Mouse (Mus musculus) neural tube, embryonic 12.5 days (tissue): ENCODE results near the gene Apoc1. TPM values are rescaled to one million over a fixed set of nuclear protein-coding genes. Genes with fewer than 3 reads are reported as not detected.

Experiments used
- ATAC-seq: fragments of 200-750 bp; cut with Nextera tagmentation; 2 replicates; pipeline ENCODE4 v1.8.0; 2017; ENCODE audit warnings: low read depth, mild to moderate bottlenecking, moderate TSS enrichment, moderate library complexity; ENCODE audit not compliant: low FRiP score
- H3K27ac ChIP-seq: fragments of 300-500 bp; sonication (generic); 2 replicates; pipeline ENCODE4 v1.5.1; 2016
- H3K27me3 ChIP-seq: fragments of 300-500 bp; sonication (generic); replicated peaks from 2 replicates; pipeline ENCODE4 v1.6.1; 2016; ENCODE audit warnings: mild to moderate bottlenecking
- H3K36me3 ChIP-seq: fragments of 300-500 bp; sonication (generic); 2 replicates; pipeline ENCODE4 v1.6.1; 2016; ENCODE audit warnings: mild to moderate bottlenecking
- H3K4me1 ChIP-seq: fragments of 300-500 bp; sonication (generic); 2 replicates; pipeline ENCODE4 v1.6.1; 2016
- H3K4me2 ChIP-seq: fragments of 300-500 bp; sonication (generic); replicated peaks from 2 replicates; pipeline ENCODE4 v1.6.1; 2016; ENCODE audit warnings: mild to moderate bottlenecking
- H3K4me3 ChIP-seq: fragments of 300-500 bp; sonication (generic); 2 replicates; pipeline ENCODE4 v1.5.1; 2016
- H3K9ac ChIP-seq: fragments of 300-500 bp; sonication (generic); 2 replicates; pipeline ENCODE4 v1.6.1; 2016; ENCODE audit warnings: mild to moderate bottlenecking
- H3K9me3 ChIP-seq: fragments of 300-500 bp; sonication (generic); 2 replicates; pipeline ENCODE4 v1.6.1; 2016; ENCODE audit warnings: mild to moderate bottlenecking
- WGBS: fragments of 180-500 bp; shearing (Covaris S2); methylation state at CpG from one replicate; pipeline ENCODE4 v1.1.7; 2016; 5-methylcytosine and 5-hydroxymethylcytosine counted together
- polyA plus RNA-seq: library from polyadenylated mRNA; unstranded; fragments of >200 nt; fragmentation: Nextera tagmentation; extraction: Ambion mirVana; gene quantifications from 2 replicates; pipeline ENCODE4 v1.2.1, GENCODE M21; 2016

Gene Apoc1
- polyA plus RNA-seq, 1 experiment from 2014 or later: 4.9 TPM

GRCm38 (mm10) chr7:19651063-19651786, 41.2 kb downstream of the Apoc1 start:
- no peaks in the 10 kb centered on the region for H3K9me3 ChIP-seq
- H3K4me2 ChIP-seq: no peak overlapping the region
- H3K27ac ChIP-seq: no peak overlapping the region
- no peak overlapping the region for H3K9ac ChIP-seq
- no peak for ATAC-seq
- no peak overlapping the region for H3K4me3 ChIP-seq
- H3K4me1 ChIP-seq: no peaks in the 10 kb centered on the region
- H3K27me3 ChIP-seq: no peaks in the 10 kb centered on the region
- H3K36me3 ChIP-seq: peaks cover 82% of the 10 kb centered on the region
- WGBS: 96% methylated on average over 6 of the region's 6 CpGs

- H3K4me3 ChIP-seq: no peak overlapping the region
- 94% methylated on average over 4 of the region's 4 CpGs for WGBS
- H3K27ac ChIP-seq: no peak overlapping the region
- H3K4me1 ChIP-seq: no peaks in the 10 kb centered on the region
- no peak overlapping the region for H3K4me2 ChIP-seq
- no peak overlapping the region for H3K9ac ChIP-seq
- no peaks in the 10 kb centered on the region for H3K9me3 ChIP-seq
- no peak for ATAC-seq
- no peaks in the 10 kb centered on the region for H3K27me3 ChIP-seq
- H3K36me3 ChIP-seq: peaks cover 98% of the 10 kb centered on the region
Measured at GRCm38 (mm10) chr7:19641223-19641622, 51.2 kb downstream of the Apoc1 start.

Other genes starting within 250 kb of the Apoc1 start
- 19.9 and 21.7 TPM in 2 replicates for gene Mark4, start 233.8 kb downstream of the Apoc1 start, polyA plus RNA-seq
- 1.2 and 1.6 TPM in 2 replicates for gene Exoc3l2, start 229.3 kb downstream of the Apoc1 start, polyA plus RNA-seq
- gene Bloc1s3, start 184.3 kb downstream of the Apoc1 start, polyA plus RNA-seq: 4.6 and 5.7 TPM in 2 replicates
- gene Trappc6a, start 184.3 kb downstream of the Apoc1 start, polyA plus RNA-seq: 50.6 and 51.0 TPM in 2 replicates
- gene Nkpd1, start 174.8 kb downstream of the Apoc1 start, polyA plus RNA-seq: 0.11 and 0.19 TPM in 2 replicates
- gene Ppp1r37, start 129.6 kb downstream of the Apoc1 start, polyA plus RNA-seq: 44.3 and 48.8 TPM in 2 replicates
- 0.30 TPM in 1 of 2 replicates, not detected in the other for gene Zfp296, start 115.4 kb downstream of the Apoc1 start, polyA plus RNA-seq
- gene Gemin7, start 115.1 kb downstream of the Apoc1 start, polyA plus RNA-seq: 140 and 145 TPM in 2 replicates
- gene Clasrp, start 88.2 kb downstream of the Apoc1 start, polyA plus RNA-seq: 70.1 and 79.0 TPM in 2 replicates
- gene Relb, start 63.2 kb downstream of the Apoc1 start, polyA plus RNA-seq: 4.9 and 5.8 TPM in 2 replicates
- 104 and 112 TPM in 2 replicates for gene Clptm1, start 27.6 kb downstream of the Apoc1 start, polyA plus RNA-seq
- 1.0 and 1.7 TPM in 2 replicates for gene Apoc2, start 14.7 kb downstream of the Apoc1 start, polyA plus RNA-seq
- not detected in 2 replicates for gene Gm44805, start 11.2 kb downstream of the Apoc1 start, polyA plus RNA-seq
- not detected in 2 replicates for gene Apoc4, start 11.2 kb downstream of the Apoc1 start, polyA plus RNA-seq
- gene Apoe, start 6.5 kb upstream of the Apoc1 start, polyA plus RNA-seq: 204 and 207 TPM in 2 replicates
- 159 and 165 TPM in 2 replicates for gene Tomm40, start 22.8 kb upstream of the Apoc1 start, polyA plus RNA-seq
- 63.5 and 64.4 TPM in 2 replicates for gene Nectin2, start 57.8 kb upstream of the Apoc1 start, polyA plus RNA-seq
- gene Bcam, start 78.4 kb upstream of the Apoc1 start, polyA plus RNA-seq: 15.1 and 15.4 TPM in 2 replicates
- gene Cblc, start 104.1 kb upstream of the Apoc1 start, polyA plus RNA-seq: 0.73 and 0.87 TPM in 2 replicates
- 1.0 and 2.1 TPM in 2 replicates for gene Bcl3, start 130.1 kb upstream of the Apoc1 start, polyA plus RNA-seq
- 1.4 and 1.7 TPM in 2 replicates for gene Gm19345, start 159.3 kb upstream of the Apoc1 start, polyA plus RNA-seq
- not detected in 2 replicates for gene Ceacam16, start 168.6 kb upstream of the Apoc1 start, polyA plus RNA-seq
- not detected in 2 replicates for gene Ceacam19, start 195.3 kb upstream of the Apoc1 start, polyA plus RNA-seq
- gene Pvr, start 228.5 kb upstream of the Apoc1 start, polyA plus RNA-seq: 5.9 and 6.8 TPM in 2 replicates